Mouse (Mus musculus): ENCODE measurements around the gene Stk32c.

Stk32c gene

DNA sequence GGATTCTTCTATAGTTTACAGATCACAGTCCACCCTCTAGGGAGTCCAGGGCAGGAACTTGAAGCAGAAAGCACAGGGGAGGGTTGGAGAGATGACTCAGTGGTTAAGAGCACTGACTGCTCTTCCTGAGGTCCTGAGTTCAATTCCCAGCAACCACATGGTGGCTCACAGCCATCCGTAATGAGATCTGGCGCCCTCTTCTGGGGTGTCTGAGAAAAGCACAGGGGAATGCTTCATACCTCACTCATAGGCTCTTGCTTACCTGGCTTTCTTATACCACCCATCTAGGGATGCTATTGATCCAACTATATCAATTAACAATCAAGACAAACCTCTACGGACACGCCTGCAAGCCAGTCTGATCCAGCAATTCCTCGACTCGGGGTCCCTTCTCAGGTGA is 21.5 kb downstream of the Stk32c start:
- peak; percentile 2 for DNase-seq

DNA sequence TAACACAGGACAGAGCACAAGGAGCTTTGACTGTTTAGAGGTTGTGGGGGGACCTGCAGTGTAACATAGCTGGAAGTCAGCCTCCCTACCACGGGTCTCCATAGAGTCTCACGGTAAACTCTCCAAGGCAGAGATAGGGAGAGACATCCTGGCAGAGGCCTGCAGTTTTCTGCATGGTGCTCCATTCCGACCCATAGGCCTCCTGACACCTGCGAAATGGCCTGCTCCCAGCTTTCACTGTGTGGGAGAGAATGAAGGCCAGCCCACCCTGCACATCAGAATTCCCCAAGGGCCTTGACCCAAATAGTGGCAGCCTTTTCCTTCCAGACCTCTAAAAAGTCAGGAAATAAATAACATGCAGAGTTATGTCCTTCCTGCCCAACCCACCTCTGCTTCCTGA is 22.5 kb downstream of the Stk32c start:
- no peak for DNase-seq

DNA sequence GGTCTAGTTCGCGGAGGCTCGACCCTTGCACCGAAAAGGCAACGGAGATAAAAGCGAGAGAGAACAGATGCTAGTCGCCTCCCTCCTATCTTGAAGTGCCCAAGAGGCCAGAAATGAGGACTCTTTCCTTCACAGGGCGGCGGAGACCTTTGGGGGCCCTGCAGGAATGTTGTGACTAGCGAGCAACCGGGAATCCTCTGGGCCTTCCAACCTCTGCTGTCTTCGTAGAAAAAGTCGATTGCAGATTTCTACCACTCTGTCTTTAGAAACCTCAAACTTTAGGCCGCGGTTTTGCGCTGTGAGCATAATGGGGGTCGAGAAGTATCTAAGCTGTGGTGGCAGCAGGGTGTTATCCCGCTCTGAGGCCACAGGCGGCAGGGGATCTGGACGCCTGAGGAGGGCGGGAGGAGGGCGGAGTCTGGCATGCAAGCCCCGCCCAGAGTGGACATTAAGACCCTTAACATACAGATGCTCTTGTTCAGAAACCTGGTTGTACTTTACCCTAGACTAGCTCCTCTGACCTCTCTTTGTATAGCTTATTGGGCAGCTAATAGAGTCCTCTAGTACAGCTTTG is 24.4 kb downstream of the Stk32c start:
- DNase-seq = no peak

GRCm38 (mm10) chr7:139187771-139188633 is 25.1 kb downstream of the Stk32c start:
- DNase-seq = peak; percentile 59

DNA sequence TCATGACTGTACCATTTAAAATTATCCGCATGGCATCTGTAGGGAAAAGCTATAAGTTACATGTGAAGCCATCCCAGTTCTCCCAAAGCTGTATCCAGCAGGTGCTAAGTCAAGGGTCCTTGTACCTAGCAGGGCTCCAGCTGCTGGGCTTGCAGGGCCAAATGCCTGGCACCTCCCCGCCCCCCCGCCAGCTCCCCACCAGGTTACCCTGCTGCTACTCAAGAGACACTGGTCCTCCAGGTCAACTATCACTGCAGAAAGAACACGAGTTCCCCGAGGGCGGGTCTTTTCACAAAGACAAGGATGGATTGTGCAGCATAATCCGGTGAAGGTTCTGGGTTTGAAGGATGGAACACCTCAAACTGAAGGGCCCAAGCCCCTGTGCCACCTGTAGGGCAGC is 25.8 kb downstream of the Stk32c start:
- no peak for DNase-seq

DNA sequence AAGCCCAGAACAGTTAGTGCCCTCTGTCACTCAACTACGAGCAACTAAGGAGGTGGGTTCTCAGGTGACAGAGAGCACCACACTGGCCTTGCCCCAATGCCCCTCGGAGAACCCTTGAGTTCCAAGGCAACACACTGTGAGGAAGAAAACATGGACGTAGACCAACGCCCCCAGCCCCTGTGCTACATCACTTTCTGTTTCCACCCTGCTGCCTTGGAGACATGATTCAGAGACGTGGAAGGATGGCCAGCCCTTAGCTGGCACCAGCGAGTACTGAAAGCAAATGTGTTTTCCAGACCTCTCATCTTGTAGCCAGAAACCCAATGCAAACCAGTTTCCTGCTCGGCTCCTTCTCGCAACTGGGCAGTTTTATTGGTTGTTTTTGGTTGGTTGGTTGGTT is 26.7 kb downstream of the Stk32c start:
- no peak for DNase-seq

GRCm38 (mm10) chr7:139185971-139186370 is 27.1 kb downstream of the Stk32c start:
- no peak for DNase-seq

DNA sequence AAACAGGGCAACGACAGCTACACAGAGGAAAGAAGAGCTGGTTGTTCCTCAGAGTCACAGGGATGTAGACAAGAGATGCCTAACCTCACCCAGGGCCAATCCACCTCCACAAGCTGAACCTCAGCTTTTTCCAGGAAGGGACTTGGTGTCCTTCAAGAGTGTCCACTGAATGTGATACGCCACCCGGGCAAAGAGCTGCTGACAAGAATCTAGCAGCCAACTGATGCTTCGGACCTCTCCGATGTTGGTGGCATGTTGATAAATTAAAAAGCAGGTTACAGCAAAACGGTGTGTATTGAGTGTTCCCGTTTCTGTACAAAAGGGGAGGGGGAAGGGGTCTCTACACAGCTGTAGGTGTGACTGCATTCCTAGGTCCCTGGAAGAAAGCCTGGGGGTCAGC is 28.3 kb downstream of the Stk32c start:
- no peak for DNase-seq

GRCm38 (mm10) chr7:139184396-139184795 is 28.7 kb downstream of the Stk32c start:
- DNase-seq = no peak

DNA sequence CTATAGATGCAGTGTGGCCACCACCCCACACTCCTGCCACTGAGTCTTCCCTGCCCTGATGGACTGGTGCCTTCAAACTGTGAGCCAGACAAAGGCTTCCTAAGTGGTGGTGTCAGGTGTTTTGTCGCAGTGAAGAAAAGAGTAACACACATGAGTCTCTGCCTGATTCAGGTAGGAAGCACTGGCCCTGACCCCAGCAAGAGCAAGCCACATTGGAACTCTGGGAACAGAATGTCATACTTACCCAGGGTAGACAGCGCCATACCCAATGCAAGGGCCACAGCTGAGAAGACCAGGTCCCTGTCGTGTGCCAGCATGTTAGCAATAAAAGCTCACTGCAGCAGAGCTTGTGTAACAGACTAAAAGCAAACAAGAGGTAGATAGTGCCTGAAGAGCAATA is 33.0 kb downstream of the Stk32c start:
- no peak for DNase-seq

DNA sequence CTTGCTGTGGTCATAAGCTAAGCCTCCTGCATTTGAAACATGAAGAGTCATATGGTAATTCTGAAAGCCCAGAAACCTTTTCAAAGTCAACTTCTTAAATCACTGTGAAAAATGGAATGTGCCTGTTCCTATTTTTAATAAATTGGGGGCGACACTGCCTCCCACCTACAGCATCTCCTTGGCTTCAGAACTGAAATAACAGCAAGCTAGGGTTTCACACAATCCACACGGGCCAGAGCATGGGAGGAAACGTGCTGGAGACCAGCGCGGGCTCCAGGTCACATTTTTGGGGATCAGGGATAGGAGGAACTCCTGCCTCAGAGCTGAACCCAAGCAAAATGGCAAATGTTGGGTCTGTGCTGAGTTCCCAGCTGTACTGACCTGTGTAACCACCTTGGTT is 33.8 kb downstream of the Stk32c start:
- no peak for DNase-seq

DNA sequence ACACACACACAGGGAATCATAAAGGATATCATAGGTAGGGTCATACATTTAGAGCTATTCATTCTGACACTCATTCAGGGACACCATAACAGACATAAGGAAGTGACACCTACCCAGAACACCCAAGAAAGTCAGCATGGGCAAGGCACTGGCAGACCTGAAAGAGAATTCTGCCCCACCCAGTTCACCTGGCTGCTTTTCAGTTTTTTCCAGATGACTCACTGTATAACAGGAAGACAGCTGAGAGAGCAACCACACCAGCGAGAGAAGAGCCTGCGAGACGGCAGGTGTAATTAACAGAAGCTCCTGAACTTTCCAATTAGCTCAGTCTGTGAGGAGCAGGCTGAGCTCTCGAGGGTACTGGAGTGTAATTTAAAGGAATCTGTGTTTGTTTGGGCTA is 44.0 kb downstream of the Stk32c start:
- no peak for DNase-seq

- DNase-seq = no peak
These were observed 48.7 kb downstream of the Stk32c start for GRCm38 (mm10) chr7:139164410-139164809.

DNA sequence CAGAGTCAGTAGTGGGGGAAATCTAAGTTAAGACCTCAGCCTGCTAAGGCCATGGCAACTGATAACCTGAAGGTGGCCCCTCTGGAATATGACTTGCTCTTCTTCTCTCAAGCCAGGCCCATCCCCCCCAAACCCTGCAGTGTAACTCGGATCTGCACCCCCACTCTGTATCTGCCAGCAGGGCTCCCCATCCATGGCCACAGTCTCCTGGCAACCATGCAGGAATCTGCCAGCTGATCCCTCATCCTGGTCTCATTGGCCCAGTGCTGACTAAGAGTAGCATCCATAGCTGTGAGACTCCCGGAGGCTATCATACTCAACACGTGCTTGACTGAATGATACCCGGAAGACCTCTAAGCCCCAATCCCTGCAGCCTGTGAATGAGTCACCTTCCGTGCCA is 54.2 kb downstream of the Stk32c start:
- no peak for DNase-seq

DNA sequence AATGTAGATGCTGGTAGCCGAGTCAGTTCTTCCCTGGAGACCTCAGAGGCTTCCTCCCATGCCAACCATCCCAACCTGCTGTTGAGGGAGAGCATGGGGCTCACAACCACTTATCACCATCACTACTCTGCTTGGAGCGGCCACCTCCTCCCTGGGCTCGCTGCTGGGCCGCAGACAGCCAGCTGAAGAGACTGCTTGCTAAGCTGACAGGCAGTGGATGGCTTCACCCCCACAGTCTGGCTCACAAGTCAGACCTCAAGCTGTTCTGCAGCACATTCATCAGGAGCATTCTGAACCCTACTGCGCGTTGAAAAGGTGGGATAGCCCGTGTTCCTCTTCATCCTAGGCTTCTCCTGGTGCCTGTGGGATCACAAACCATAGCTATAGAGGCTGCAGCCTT is 54.6 kb downstream of the Stk32c start:
- no peak for DNase-seq

- no peak for DNase-seq
These were observed 55.6 kb downstream of the Stk32c start for GRCm38 (mm10) chr7:139157541-139157940.

DNA sequence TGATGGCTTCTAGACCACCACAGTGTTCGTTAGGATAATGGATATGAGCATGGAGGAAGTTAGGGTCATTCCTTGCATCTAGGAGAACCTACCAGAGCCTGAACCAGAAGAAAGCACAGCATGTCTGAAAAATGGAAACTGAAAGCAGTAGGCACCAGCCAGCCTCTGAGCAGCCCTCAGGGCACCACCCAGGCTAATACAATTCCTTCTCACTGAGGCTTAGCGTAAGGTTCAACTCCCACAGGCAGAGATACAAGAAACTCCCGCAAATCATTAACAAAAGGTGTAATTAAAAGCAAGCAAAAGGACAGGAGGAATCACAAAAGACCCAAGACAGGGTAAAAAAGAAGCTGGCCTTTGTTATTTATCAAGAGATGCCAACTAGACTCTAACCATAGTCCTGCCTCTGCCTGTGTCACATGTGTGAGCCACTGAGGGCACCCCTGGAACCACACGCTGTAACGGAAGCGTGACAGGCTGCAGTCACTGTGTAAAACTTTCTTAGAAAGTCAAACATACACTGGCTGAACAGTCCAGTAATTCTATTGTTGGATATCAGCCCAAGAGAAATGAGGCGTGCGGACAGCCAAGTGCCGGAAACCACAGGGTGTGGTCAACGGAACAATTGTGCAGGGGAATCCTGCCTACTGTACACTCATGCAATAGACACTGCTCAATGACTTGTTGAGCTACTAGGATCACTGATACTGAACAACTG is 56.6 kb downstream of the Stk32c start:
- no peak for DNase-seq

DNA sequence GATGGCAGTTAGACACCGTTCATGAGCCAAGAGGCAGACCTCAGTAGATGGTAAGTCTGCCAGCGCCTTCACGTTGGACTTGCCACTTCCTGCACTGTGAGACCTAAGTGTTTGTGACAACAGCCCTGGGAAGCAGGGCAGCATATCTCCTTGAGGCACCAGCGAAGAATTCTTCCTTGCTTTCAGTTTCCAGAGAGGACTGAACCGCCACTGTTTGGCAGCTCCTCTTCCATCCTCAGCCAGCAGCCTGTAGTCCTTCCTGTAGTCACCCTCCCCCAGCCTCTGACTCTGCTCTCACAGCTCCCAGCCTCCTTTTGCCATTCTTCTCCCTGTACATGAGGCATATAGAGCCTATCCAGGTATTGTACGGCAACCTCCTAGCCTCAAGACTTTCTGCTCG is 60.2 kb downstream of the Stk32c start:
- DNase-seq = no peak

- no peak for DNase-seq
These were observed 62.0 kb downstream of the Stk32c start for GRCm38 (mm10) chr7:139151116-139151515.

DNA sequence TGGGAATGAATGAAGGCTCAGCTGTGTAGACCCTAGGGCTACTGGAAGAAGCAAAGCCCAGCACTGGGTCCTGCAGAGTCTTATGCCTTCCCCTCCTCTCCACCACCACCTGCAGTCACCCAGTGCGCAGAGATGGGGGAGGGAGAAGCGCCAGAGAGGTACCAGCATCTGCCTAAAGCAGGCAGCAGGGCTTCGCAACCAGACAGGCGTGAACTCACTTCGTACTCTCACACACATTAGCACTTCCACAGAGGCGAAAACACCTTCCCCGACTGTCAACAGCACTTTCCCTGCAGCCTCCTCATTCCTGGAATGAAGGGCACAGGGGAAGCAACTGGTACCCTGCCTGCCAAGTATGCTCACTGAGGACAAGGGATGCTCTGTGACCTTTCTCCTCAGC is 63.7 kb downstream of the Stk32c start:
- no peak for DNase-seq

- DNase-seq = no peak
These were observed 65.7 kb downstream of the Stk32c start for GRCm38 (mm10) chr7:139147360-139147759.

DNA sequence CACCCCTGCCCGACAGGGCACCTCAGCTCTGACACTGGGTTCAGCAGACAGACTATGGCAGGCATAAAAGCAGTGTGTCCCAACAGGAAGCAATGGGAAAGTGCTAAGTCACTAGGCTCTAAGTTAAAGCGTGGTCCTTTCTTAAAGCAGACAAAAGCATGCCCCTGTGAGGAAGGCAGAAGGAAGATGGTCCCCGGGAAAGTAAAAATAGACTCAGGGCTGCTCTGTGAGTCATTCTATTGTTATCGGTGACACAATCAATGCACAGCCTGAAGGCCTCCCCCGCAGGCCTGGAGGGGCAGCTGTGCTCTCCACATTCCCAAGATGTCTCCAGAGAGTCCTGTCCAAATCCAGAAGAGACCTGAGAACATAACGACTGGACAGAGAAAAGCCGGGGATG is 67.2 kb downstream of the Stk32c start:
- DNase-seq = no peak

- no peak for DNase-seq
These were observed 69.3 kb downstream of the Stk32c start for GRCm38 (mm10) chr7:139143785-139144184.

DNA sequence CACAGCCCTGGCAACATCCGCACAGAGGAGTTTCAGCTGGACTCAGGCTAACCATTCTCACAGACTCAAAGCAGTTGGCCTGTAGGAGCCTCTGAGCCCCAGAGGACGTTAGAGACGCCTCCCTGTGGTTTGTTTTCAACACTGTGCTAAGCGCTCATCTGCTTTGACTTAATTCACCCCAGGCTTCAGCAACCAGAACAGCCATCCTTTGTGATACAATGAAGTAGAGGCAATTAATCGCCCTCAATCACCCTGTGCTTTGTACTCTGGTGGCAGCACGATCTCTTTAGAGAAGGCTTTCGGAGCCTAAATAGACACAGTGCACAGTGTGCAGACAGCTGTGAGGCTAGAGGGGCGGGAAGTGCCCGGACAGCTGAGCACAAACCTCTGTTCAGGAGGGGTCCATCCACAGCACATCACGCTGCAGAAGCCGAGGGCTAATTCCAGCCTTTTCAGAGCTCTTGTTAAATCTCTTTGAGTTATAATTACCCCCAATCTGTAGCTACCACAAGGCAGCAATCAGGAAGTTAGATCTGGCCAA is 73.1 kb downstream of the Stk32c start:
- no peak for DNase-seq
